Mouse (Mus musculus) hindbrain, embryonic 10.5 days (tissue): Measurements from ENCODE around the gene Myo10. TPM values are rescaled to one million over a fixed set of nuclear protein-coding genes. Genes with fewer than 3 reads are reported as not detected.

Experiments used
- DNase-seq: peaks from one replicate; pipeline ENCODE4 v3.0.0-alpha.2; 2017; ENCODE audit warnings: low spot score
- H3K27ac ChIP-seq: fragments of 300-500 bp; sonication (generic); 2 replicates; pipeline ENCODE4 v1.5.1; 2016; ENCODE audit warnings: mild to moderate bottlenecking, moderate library complexity
- H3K27me3 ChIP-seq: fragments of 300-500 bp; sonication (generic); 2 replicates; pipeline ENCODE4 v1.6.1; 2016; ENCODE audit warnings: mild to moderate bottlenecking; ENCODE audit not compliant: poor library complexity, insufficient read depth, severe bottlenecking
- H3K36me3 ChIP-seq: fragments of 300-500 bp; sonication (generic); 2 replicates; pipeline ENCODE4 v1.6.1; 2016; ENCODE audit warnings: mild to moderate bottlenecking, moderate library complexity
- H3K4me1 ChIP-seq: fragments of 300-500 bp; sonication (generic); replicated peaks from 2 replicates; pipeline ENCODE4 v1.6.1; 2016; ENCODE audit warnings: mild to moderate bottlenecking
- H3K4me3 ChIP-seq: fragments of 300-500 bp; sonication (generic); 2 replicates; pipeline ENCODE4 v1.5.1; 2016; ENCODE audit warnings: mild to moderate bottlenecking, moderate library complexity
- H3K9me3 ChIP-seq: fragments of 300-500 bp; sonication (generic); 2 replicates; pipeline ENCODE4 v1.6.1; 2016; ENCODE audit warnings: mild to moderate bottlenecking, moderate library complexity
- WGBS: fragments of 180-500 bp; shearing (Covaris S2); methylation state at CpG from one replicate; pipeline ENCODE4 v1.1.7; 2016; 5-methylcytosine and 5-hydroxymethylcytosine counted together
- polyA plus RNA-seq: library from polyadenylated mRNA; unstranded; fragments of >200 nt; fragmentation: Nextera tagmentation; extraction: Ambion mirVana; gene quantifications from 2 replicates; pipeline ENCODE4 v1.2.1, GENCODE M21; 2016

The Myo10 gene
- polyA plus RNA-seq, 1 experiment from 2014 or later = 41.8 TPM

DNA sequence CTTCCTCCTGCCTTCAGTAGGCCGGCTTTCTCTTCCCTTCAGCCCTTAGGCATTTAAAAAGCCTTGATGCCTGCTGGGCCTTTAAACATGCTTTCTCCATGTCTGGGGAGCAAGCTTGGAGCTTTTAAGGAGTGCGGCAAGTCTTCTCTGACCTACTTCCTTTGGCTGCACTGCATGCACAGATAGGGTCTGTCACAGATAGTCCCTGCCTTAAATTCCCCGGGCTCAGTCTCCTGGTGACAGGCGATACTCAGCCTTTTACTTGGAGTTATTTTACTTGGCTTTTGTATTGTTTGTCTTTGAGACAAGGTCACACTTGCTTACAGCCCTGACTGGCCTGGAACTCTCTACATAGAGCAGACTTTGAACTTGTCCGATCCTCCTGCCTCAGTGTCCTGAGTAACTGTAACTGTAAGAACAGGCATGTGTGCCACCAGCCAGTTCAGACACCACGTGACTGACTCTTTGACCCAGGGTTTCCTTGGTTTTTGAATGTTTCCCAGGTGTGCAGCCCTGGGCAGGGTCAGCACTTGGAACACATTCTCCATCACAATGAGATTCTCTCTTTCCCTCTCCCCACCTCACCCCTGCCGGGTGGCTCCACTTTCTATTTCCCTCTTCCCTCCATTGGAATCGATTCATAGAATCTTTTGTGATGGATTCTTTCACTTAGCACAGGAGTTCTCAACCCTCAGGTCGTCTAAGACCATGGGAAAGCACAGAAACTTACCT is 147.4 kb downstream of the Myo10 start:
- Histone ChIP-seq H3K9me3 (no peaks in the 10 kb centered on the region), H3K27me3 (no peaks in the 10 kb centered on the region), H3K4me1 (peaks cover 79% of the 10 kb centered on the region), H3K27ac (peak overlapping the region; percentile 30; the same call in 1 of the 2 replicates), H3K4me3 (no peak overlapping the region), H3K36me3 (peaks cover 15% of the 10 kb centered on the region)
- DNase-seq = no peak
- 56% methylated on average over 9 of the region's 9 CpGs for WGBS

GRCm38 (mm10) chr15:25771782-25772181 is 149.5 kb downstream of the Myo10 start:
- H3K4me3 ChIP-seq = no peak overlapping the region
- no peaks in the 10 kb centered on the region for H3K9me3 ChIP-seq
- 83% methylated on average over 10 of the region's 10 CpGs for WGBS
- peaks cover 86% of the 10 kb centered on the region for H3K4me1 ChIP-seq
- H3K27ac ChIP-seq = 0 out of 2 replicates have a peak overlapping the region, but pooled peaks have one; percentile 91
- no peaks in the 10 kb centered on the region for H3K27me3 ChIP-seq
- peaks cover 25% of the 10 kb centered on the region for H3K36me3 ChIP-seq
- no peak for DNase-seq

DNA sequence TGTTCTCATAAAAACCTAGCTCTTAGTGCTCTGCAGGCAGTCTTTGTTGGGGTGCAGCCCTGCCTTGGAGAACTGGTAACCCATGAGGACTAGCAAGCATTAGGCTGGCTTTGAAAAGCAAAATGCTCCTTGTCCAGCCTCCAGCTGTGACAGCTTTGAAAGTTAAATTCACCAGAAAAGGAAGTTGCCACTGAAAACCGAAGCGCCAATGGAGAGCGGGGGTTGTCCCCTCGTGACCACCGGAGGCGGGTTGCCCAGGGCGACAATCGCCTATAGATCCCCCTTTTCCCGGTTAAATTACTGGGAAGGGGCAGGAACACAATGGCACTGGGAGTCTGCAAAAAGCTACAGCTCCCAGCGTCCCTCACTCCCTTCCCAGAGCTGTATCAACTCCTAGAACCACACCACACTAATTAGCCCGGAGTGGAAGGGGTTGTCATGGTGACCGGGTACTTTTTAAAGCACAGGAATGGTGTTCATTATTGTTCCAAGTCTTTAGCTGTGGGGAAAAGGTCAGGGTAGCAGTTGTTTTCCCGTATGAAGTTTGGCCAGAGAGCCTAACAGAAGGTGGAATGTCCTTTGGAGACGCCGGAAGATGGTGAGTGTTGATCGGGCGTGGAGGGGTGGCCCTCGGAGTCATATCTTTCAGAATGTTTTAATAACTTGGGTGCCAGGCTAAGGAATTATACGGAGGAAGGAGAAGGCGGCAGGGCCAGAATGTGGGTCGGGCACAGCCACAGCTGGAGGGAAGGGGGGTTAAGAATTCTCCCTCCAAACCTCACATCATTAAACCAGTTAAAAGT is 151.6 kb downstream of the Myo10 start:
- no peaks in the 10 kb centered on the region for H3K27me3 ChIP-seq
- peaks cover 44% of the 10 kb centered on the region for H3K36me3 ChIP-seq
- H3K9me3 ChIP-seq = no peaks in the 10 kb centered on the region
- WGBS = 3% methylated on average over 21 of the region's 21 CpGs
- peak overlapping the region; percentile 53 for H3K4me3 ChIP-seq
- H3K4me1 ChIP-seq = peaks cover 85% of the 10 kb centered on the region
- DNase-seq = peak; percentile 93
- peak overlapping the region; percentile 91 for H3K27ac ChIP-seq

DNA sequence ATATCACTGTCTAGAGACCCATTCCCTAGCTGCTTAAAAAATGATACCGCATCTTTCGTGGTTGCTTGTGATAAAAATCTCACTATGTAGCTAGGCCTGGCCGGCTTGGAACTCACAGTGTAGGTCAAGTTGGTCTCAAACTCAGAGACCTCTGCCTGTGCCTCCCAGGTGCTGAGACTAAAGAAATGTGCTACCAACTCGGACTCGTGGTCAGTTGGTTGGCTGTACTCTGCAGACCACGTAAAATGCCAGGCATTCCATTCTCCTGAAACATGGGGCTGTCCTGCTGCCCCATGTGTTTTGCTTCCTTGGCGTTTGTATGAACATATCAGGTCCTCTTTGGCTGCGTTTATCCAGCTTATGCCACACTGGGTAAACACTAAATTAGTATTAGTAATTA is 156.6 kb downstream of the Myo10 start:
- Histone ChIP-seq H3K27ac (no peak overlapping the region), H3K9me3 (no peaks in the 10 kb centered on the region), H3K36me3 (peaks cover 81% of the 10 kb centered on the region), H3K4me3 (no peak overlapping the region), H3K27me3 (no peaks in the 10 kb centered on the region), H3K4me1 (peaks cover 58% of the 10 kb centered on the region)
- DNase-seq = no peak
- 71% methylated on average over 8 of the region's 8 CpGs for WGBS

- Histone ChIP-seq H3K4me3 (no peak overlapping the region), H3K36me3 (peaks cover 88% of the 10 kb centered on the region), H3K27ac (peak overlapping the region; percentile 1; the same call in 1 of the 2 replicates), H3K4me1 (peaks cover 51% of the 10 kb centered on the region), H3K27me3 (no peaks in the 10 kb centered on the region), H3K9me3 (no peaks in the 10 kb centered on the region)
- 74% methylated on average over 23 of the region's 23 CpGs for WGBS
- DNase-seq = no peak
Measured at GRCm38 (mm10) chr15:25779522-25780191, 157.3 kb downstream of the Myo10 start.

GRCm38 (mm10) chr15:25781053-25781452 is 158.7 kb downstream of the Myo10 start:
- Histone ChIP-seq H3K4me3 (no peak overlapping the region), H3K27ac (no peak overlapping the region), H3K27me3 (no peaks in the 10 kb centered on the region), H3K9me3 (no peaks in the 10 kb centered on the region), H3K4me1 (peaks cover 37% of the 10 kb centered on the region), H3K36me3 (peaks cover 99% of the 10 kb centered on the region)
- DNase-seq = no peak
- WGBS = 87% methylated on average over 33 of the region's 33 CpGs

DNA sequence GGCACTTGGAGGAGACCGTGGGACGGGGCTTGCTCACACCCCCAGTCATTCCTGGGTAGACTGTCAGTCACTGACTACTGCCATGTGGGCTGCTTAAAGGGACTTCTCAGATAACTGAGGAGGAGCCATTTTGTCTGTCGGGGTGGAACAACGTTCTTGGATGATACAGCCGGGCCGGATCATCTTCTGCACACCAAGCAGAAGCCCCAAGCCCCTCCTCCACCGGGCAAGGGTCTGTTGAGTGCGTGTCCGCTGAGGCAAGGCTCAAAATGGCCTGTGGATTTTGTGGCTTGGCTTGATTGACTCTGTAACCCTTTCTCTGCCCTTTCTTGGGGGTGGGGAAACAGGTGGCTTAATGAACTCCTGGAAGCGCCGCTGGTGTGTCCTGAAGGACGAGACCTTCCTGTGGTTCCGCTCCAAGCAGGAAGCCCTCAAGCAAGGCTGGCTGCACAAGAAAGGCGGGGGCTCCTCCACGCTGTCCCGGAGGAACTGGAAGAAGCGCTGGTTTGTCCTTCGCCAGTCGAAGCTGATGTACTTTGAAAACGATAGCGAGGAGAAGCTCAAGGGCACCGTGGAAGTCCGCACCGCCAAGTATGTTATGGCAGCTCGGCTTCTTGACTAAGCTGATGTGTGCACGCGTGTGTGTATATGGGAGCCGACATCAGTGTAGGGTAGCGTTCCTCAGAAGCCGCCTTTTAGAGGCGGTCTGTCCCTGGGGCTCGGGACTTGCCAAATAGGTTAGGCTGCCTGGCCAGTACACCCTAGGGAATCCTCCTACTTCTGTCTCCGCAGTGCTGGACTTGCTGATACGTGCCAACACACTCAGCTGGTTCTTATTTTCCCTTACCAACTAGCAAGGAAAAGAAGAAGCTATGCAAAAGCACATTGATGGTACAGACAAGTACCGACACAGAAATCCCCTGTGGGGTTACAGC is 163.4 kb downstream of the Myo10 start:
- Histone ChIP-seq H3K36me3 (peaks cover 100% of the 10 kb centered on the region), H3K4me1 (0 out of 2 replicates have a peak, but pooled peaks cover 7% of the 10 kb centered on the region), H3K27me3 (no peaks in the 10 kb centered on the region), H3K9me3 (no peaks in the 10 kb centered on the region), H3K4me3 (no peak overlapping the region), H3K27ac (no peak overlapping the region)
- WGBS = 92% methylated on average over 35 of the region's 35 CpGs
- DNase-seq = no peak

DNA sequence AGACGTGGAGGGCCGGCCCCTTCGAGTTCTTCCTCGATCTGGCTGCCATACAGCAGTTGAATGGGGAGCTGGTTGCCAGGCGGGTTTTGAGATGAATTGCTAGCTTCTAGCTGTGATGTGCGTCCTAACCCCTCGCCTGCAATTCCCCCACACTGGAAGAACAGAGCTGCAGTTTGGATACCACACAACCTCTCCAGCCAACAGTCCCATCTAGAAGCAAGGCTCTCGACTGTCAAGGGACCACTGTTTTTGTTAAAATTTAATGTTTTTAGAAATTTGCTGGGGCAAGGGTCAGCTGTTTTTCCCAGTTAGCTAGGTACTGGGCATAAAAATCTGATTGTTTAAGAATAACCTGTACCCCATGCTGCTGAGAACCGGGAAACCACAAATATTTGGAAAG is 165.1 kb downstream of the Myo10 start:
- 0 out of 2 replicates have a peak, but pooled peaks cover 11% of the 10 kb centered on the region for H3K4me1 ChIP-seq
- H3K36me3 ChIP-seq = peaks cover 97% of the 10 kb centered on the region
- no peaks in the 10 kb centered on the region for H3K27me3 ChIP-seq
- WGBS = 76% methylated on average over 9 of the region's 9 CpGs
- H3K27ac ChIP-seq = no peak overlapping the region
- no peak overlapping the region for H3K4me3 ChIP-seq
- DNase-seq = no peak
- H3K9me3 ChIP-seq = no peaks in the 10 kb centered on the region

GRCm38 (mm10) chr15:25787965-25788364 is 165.6 kb downstream of the Myo10 start:
- Histone ChIP-seq H3K9me3 (no peaks in the 10 kb centered on the region), H3K27ac (0 out of 2 replicates have a peak overlapping the region, but pooled peaks have one; percentile 41), H3K36me3 (peaks cover 97% of the 10 kb centered on the region), H3K27me3 (no peaks in the 10 kb centered on the region), H3K4me1 (0 out of 2 replicates have a peak, but pooled peaks cover 11% of the 10 kb centered on the region), H3K4me3 (no peak overlapping the region)
- no peak for DNase-seq
- 85% methylated on average over 8 of the region's 8 CpGs for WGBS

DNA sequence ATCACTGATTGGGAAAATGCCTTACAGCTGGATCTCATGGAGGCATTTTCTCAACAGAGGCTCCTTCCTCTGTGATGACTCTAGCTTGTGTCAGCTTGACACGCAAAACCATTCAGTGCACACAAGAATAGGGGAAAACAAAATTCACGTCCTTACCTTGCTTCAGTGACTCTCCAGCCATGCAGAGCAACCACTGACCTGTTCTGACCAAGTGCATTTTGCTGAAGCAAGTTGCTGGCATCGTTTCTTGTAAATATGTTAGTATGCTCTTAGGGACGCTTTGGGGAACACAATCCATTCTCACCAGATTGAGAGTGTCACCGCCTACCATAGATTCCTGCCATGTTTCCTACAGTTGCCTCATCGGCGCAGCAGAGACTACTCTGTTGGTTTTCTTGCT is 166.2 kb downstream of the Myo10 start:
- peak overlapping the region; percentile 41; the same call in 1 of the 2 replicates for H3K27ac ChIP-seq
- WGBS = 92% methylated on average over 7 of the region's 7 CpGs

DNA sequence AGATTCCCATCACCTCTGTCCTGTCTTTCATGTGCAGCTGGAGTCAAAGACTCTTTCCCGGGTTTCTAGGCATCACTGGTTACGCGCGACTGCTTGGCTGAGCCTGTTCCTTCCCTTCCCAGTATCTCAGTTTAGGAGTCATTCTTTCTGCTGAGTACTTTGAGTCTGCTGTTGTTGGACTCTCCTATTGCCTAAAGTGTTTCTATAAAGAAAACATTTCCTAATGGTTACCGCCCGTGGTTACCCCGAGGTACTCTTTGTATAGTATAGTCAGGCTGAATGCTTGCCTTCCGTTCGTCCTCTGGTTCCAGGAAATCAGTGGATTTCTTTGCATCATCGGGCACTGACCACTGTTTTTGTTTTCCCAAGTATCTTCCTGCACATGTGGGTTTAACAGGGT is 166.9 kb downstream of the Myo10 start:
- no peaks in the 10 kb centered on the region for H3K27me3 ChIP-seq
- peaks cover 97% of the 10 kb centered on the region for H3K36me3 ChIP-seq
- H3K4me3 ChIP-seq = no peak overlapping the region
- no peak for DNase-seq
- 0 out of 2 replicates have a peak overlapping the region, but pooled peaks have one; percentile 6 for H3K27ac ChIP-seq
- 0 out of 2 replicates have a peak, but pooled peaks cover 11% of the 10 kb centered on the region for H3K4me1 ChIP-seq
- 79% methylated on average over 10 of the region's 10 CpGs for WGBS
- no peaks in the 10 kb centered on the region for H3K9me3 ChIP-seq

More for the DNA sequence above, 166.2 kb downstream of the Myo10 start:
- Histone ChIP-seq H3K4me1 (0 out of 2 replicates have a peak, but pooled peaks cover 11% of the 10 kb centered on the region), H3K4me3 (no peak overlapping the region), H3K36me3 (peaks cover 97% of the 10 kb centered on the region), H3K27me3 (no peaks in the 10 kb centered on the region), H3K9me3 (no peaks in the 10 kb centered on the region)
- no peak for DNase-seq
